ENCODE assay signal across 17 mouse cellular contexts in the genomic region with DNA sequence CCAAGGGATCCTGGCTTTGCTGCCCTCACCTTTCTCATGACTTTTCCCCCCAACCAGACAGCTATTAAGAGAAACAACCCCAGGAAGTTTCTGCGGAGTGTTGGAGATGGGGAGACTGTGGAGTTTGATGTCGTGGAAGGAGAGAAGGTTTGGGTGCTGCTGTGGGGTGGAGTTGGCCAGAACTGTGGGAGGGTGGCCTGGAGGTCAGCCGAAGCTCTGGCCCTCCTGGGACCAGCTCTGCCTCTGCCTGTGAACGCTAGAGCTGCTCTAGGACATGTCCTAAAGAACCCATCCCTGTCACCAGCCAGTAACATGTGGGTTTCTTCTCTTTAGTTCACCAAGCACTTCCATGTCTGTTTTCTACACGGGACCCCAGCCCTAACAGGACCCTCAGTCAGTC. TPM values are rescaled to one million over a fixed set of nuclear protein-coding genes. Genes with fewer than 3 reads are reported as not detected.
"Had no signal": no experiment of that assay in that cellular context is flagged by ENCODE, and none has a peak within 500 bp of the region (broad histone marks: within the 10 kb centered on the region; RNA-seq: fewer than 3 reads in every experiment).

No protein-coding gene starts in this region.

- H3K4me2 ChIP-seq: liver, embryonic 11.5 days; liver, embryonic 15.5 days; neural tube, embryonic 15.5 days had no signal

- H3K9me3 ChIP-seq: limb, embryonic 10.5 days; liver, embryonic 15.5 days; neural tube, embryonic 15.5 days had no signal

- H3K9ac ChIP-seq: liver, embryonic 15.5 days; neural tube, embryonic 15.5 days had no signal

- DNase-seq: lung, adult 2 months; lung, postnatal 36 days; midbrain, embryonic 14.5 days; right cerebral cortex, adult 18-20 months; right cerebral cortex, postnatal 25 days; thymus, adult 18-20 months; thymus, postnatal 14 days had no signal

- H3K4me3 ChIP-seq: left cerebral cortex, adult 2 months; liver, embryonic 15.5 days; myocyte; neural tube, embryonic 15.5 days had no signal

- H3K27ac ChIP-seq: left cerebral cortex, adult 2 months; limb, embryonic 10.5 days; liver, embryonic 15.5 days; neural tube, embryonic 15.5 days had no signal

- ATAC-seq: lung, postnatal 0 days had no signal

- H3K36me3 ChIP-seq: neural tube, embryonic 15.5 days had no signal

RNA-seq across cellular contexts. Expression of a gene that starts 3.6 kb away (rescaled TPM):
- total RNA-seq: megakaryocyte progenitor cell, adult 5-6 weeks had no signal
- polyA plus RNA-seq: liver, embryonic 15.5 days had no signal

RNA-seq across cellular contexts. Expression of a gene that starts 8.8 kb away (rescaled TPM):
- total RNA-seq: megakaryocyte progenitor cell, adult 5-6 weeks had no signal

RNA-seq across cellular contexts. Expression of a gene that starts 25.4 kb away (rescaled TPM):
- total RNA-seq: layer of hippocampus, postnatal 25 days; left cerebral cortex, adult 2 months; left cerebral cortex, postnatal 14 days; megakaryocyte progenitor cell, adult 5-6 weeks had no signal
- polyA plus RNA-seq: midbrain, embryonic 14.5 days; myocyte had no signal
